Mouse (Mus musculus): ENCODE measurements around the gene H2-DMb1.

The H2-DMb1 gene

GRCm38 (mm10) chr17:34188986-34189385 is 36.1 kb downstream of the H2-DMb1 start:
- DNase-seq (ENCODE audit: low read depth, low spot score), result no peak

GRCm38 (mm10) chr17:34192852-34193251 is 40.0 kb downstream of the H2-DMb1 start:
- DNase-seq (ENCODE audit: low read depth, low spot score), result no peak

- no peak for DNase-seq (ENCODE audit: low read depth, low spot score)
Measured at GRCm38 (mm10) chr17:34193468-34193867, 40.6 kb downstream of the H2-DMb1 start.

GRCm38 (mm10) chr17:34194723-34195122 is 41.9 kb downstream of the H2-DMb1 start:
- no peak for DNase-seq (ENCODE audit: low read depth, low spot score)

GRCm38 (mm10) chr17:34196491-34196890 is 43.6 kb downstream of the H2-DMb1 start:
- DNase-seq (ENCODE audit: low read depth, low spot score), result no peak

- DNase-seq (ENCODE audit: low read depth, low spot score), result peak; percentile 94
Measured at GRCm38 (mm10) chr17:34196941-34197894, 44.3 kb downstream of the H2-DMb1 start, which contains the start of gene Psmb8. TSS of gene Psmb8 (plus strand) at chr17:34197721.

- no peak for DNase-seq (ENCODE audit: low read depth, low spot score)
Measured at GRCm38 (mm10) chr17:34197904-34198520, 45.1 kb downstream of the H2-DMb1 start.

GRCm38 (mm10) chr17:34198521-34198912 is 45.6 kb downstream of the H2-DMb1 start:
- no peak for DNase-seq (ENCODE audit: low read depth, low spot score)

GRCm38 (mm10) chr17:34199050-34199619 is 46.3 kb downstream of the H2-DMb1 start:
- DNase-seq (ENCODE audit: low read depth, low spot score), result no peak

GRCm38 (mm10) chr17:34200047-34200446 is 47.2 kb downstream of the H2-DMb1 start:
- no peak for DNase-seq (ENCODE audit: low read depth, low spot score)

GRCm38 (mm10) chr17:34200772-34201505 is 48.1 kb downstream of the H2-DMb1 start:
- no peak for DNase-seq (ENCODE audit: low read depth, low spot score)

- DNase-seq (ENCODE audit: low read depth, low spot score), result no peak
Measured at GRCm38 (mm10) chr17:34201506-34202055, 48.7 kb downstream of the H2-DMb1 start.

- DNase-seq (ENCODE audit: low read depth, low spot score), result no peak
Measured at GRCm38 (mm10) chr17:34202760-34203442, 50.0 kb downstream of the H2-DMb1 start.

- DNase-seq (ENCODE audit: low read depth, low spot score), result no peak
Measured at GRCm38 (mm10) chr17:34203444-34203843, 50.6 kb downstream of the H2-DMb1 start, which contains the start of gene Tap2. TSS of gene Tap2 (plus strand) at chr17:34203527.

GRCm38 (mm10) chr17:34204303-34205010 is 51.6 kb downstream of the H2-DMb1 start:
- DNase-seq (ENCODE audit: low read depth, low spot score), result peak; percentile 87

- peak; percentile 30 for DNase-seq (ENCODE audit: low read depth, low spot score)
Measured at GRCm38 (mm10) chr17:34205021-34205745, 52.3 kb downstream of the H2-DMb1 start.

- DNase-seq (ENCODE audit: low read depth, low spot score), result peak; percentile 75
Measured at GRCm38 (mm10) chr17:34205746-34206176, 52.9 kb downstream of the H2-DMb1 start.

- no peak for DNase-seq (ENCODE audit: low read depth, low spot score)
Measured at GRCm38 (mm10) chr17:34206731-34207130, 53.9 kb downstream of the H2-DMb1 start.

GRCm38 (mm10) chr17:34207456-34207855 is 54.6 kb downstream of the H2-DMb1 start:
- no peak for DNase-seq (ENCODE audit: low read depth, low spot score)

Measured in brain, adult 2 months (tissue).